Mouse (Mus musculus): ENCODE measurements around the gene Zbtb21.

GRCm38 (mm10) chr16:97948836-97949235 is 13.6 kb downstream of the Zbtb21 start:
- no peak for TF ChIP-seq CTCF (IDR thresholded peaks at IDR 0.05; ENCODE audit: borderline replicate concordance, insufficient read depth, low read length)
- TF ChIP-seq POLR2A (IDR thresholded peaks at IDR 0.05; ENCODE audit: low read depth, low read length) = no peak
